Mouse (Mus musculus) erythroid progenitor cell, adult 5-6 weeks (primary cell): ENCODE data around the gene Vmn1r32. TPM values are rescaled to one million over a fixed set of nuclear protein-coding genes. Genes with fewer than 3 reads are reported as not detected.

Experiments
- ATAC-seq: replicated peaks from 2 replicates; pipeline ENCODE4 v1.8.0; 2016; ENCODE audit warnings: moderate number of reproducible peaks, mild to moderate bottlenecking, moderate TSS enrichment, inconsistent platforms; ENCODE audit not compliant: poor library complexity, low FRiP score, severe bottlenecking
- total RNA-seq, 2 experiments: library from RNA; stranded (forward) in 1 of 2; stranded (reverse) in 1 of 2; fragments of 150-400 nt in 1 of 2; fragments of 186-747, 209-891 nt in 1 of 2; gene quantifications; 2 replicates each; pipeline versions ENCODE4 v1.2.3 to v1.2.4; 2015 to 2017; ENCODE audit warnings: low replicate concordance in 2 of 2

The Vmn1r32 gene
- total RNA-seq (2015; ENCODE audit: low replicate concordance): not detected in 2 replicates
- not detected in 2 replicates for total RNA-seq (2017; ENCODE audit: low replicate concordance)

DNA sequence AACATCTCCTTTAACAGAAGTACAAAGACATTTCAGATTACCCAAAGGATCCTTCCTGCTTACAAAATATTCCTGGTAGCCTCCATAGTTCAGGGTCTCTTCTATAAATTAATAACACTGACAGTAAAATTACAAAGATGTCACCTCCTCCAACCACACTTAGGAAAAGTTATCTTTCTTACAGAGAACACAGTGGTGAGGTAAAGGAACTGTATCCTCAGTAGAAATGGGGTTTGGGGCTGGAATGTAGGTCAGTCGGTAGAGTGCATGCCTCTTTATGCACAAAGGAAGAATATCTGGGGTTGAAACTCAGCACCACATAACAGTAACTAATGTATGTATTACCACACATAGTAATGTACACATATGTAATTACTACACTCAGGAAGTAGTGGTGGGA lies at the start of gene Vmn1r32:
Gene Vmn1r32 (minus strand): TSS at position 101 of the 400 bp plus-strand sequence.
- ATAC-seq: no peak

- ATAC-seq: no peak
Measured at GRCm38 (mm10) chr6:66595804-66596203, 35.9 kb upstream of the Vmn1r32 start.

- no peak for ATAC-seq
Measured at GRCm38 (mm10) chr6:66535966-66536365, 23.9 kb downstream of the Vmn1r32 start.

GRCm38 (mm10) chr6:66535028-66535862 lies 24.7 kb downstream of the Vmn1r32 start, which contains the start of gene Mad2l1:
Gene Mad2l1, plus strand, starts transcription at chr6:66535390.
- ATAC-seq: peak; percentile 94

DNA sequence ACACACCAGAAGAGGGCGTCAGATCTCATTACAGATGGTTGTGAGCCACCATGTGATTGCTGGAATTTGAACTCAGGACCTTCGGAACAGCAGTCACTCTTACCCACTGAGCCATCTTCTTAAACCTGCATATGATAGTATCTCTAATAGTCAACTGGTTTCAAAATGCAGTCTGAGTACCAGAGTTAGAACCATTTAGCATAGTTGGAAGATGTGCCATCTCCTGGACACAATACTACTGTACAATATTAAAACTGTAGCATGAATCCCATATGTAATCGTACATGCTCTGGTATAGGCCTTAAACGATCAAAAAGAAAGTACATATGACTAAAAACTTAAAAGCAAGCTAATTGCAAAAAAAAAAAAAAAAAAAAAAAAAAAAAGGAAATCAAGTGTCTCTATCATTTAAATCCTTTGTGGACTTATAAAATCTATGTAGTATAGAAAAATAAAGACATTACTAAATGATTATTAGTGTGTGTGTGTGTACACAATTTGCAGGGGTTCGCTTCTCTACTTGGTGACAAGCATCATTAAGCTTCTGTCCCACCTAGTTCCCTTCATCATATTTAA lies 25.4 kb downstream of the Vmn1r32 start:
- ATAC-seq: peak; percentile 43

- ATAC-seq: no peak
Measured at GRCm38 (mm10) chr6:66533241-66533640, 26.7 kb downstream of the Vmn1r32 start.

DNA sequence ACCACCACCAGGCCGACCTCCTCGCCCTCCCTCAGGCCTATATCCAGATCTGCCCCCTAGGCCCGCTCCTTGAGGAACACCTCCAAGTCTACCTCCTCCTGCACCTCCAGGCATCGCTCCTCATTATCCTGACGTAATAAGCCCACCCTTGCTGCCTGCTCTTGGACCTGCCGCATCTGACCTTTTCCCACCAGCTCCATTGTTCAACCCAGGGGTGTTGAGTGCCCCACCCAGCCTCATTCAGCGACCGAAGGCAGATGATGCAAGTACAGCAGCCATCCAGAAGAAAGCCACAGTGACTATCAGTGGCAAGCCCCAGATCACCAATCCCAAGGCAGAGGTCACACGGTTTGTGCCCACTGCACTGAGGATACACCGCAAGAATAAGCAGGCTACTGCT lies 31.5 kb downstream of the Vmn1r32 start:
- ATAC-seq: no peak

DNA sequence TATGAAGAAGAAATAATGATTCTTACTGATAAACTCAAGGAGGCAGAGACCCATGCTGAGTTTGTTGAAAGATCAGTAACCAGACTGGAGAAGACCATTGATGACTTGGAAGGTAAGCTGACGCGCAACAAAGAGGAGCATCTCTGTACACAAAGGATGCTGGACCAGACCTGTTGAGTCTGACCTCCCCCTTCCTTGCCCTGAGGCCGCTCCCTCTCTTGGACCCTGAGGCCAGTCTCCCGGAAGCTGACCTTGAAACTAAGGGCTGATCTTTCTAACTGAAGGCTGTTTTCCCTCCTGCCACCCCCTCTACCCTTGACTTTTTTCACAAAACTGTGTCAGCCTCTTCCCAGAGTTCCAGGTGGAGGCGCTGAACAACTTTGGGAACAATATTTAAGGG lies 43.5 kb downstream of the Vmn1r32 start:
- ATAC-seq: no peak

Other genes with a start within 250 kb of the Vmn1r32 start
- 194 and 200 TPM in 2 replicates for gene Mad2l1, start 24.7 kb downstream of the Vmn1r32 start, total RNA-seq (2015; ENCODE audit: low replicate concordance)
- gene Mad2l1, start 24.7 kb downstream of the Vmn1r32 start, total RNA-seq (2017; ENCODE audit: low replicate concordance): 104 and 148 TPM in 2 replicates
- gene Vmn1r33, start 58.2 kb upstream of the Vmn1r32 start, total RNA-seq (2015; ENCODE audit: low replicate concordance): not detected in 2 replicates
- not detected in 2 replicates for gene Vmn1r33, start 58.2 kb upstream of the Vmn1r32 start, total RNA-seq (2017; ENCODE audit: low replicate concordance)
- gene Vmn1r34, start 83.8 kb upstream of the Vmn1r32 start, total RNA-seq (2015; ENCODE audit: low replicate concordance): not detected in 2 replicates
- not detected in 2 replicates for gene Vmn1r34, start 83.8 kb upstream of the Vmn1r32 start, total RNA-seq (2017; ENCODE audit: low replicate concordance)
- gene Vmn1r35, start 125.8 kb upstream of the Vmn1r32 start, total RNA-seq (2015; ENCODE audit: low replicate concordance): not detected in 2 replicates
- not detected in 2 replicates for gene Vmn1r35, start 125.8 kb upstream of the Vmn1r32 start, total RNA-seq (2017; ENCODE audit: low replicate concordance)
- gene Vmn1r36, start 159.1 kb upstream of the Vmn1r32 start, total RNA-seq (2015; ENCODE audit: low replicate concordance): not detected in 2 replicates
- gene Vmn1r36, start 159.1 kb upstream of the Vmn1r32 start, total RNA-seq (2017; ENCODE audit: low replicate concordance): not detected in 2 replicates
- not detected in 2 replicates for gene Vmn1r37, start 169.3 kb upstream of the Vmn1r32 start, total RNA-seq (2015; ENCODE audit: low replicate concordance)
- not detected in 2 replicates for gene Vmn1r37, start 169.3 kb upstream of the Vmn1r32 start, total RNA-seq (2017; ENCODE audit: low replicate concordance)
- gene Vmn1r38, start 222.5 kb upstream of the Vmn1r32 start, total RNA-seq (2015; ENCODE audit: low replicate concordance): not detected in 2 replicates
- not detected in 2 replicates for gene Vmn1r38, start 222.5 kb upstream of the Vmn1r32 start, total RNA-seq (2017; ENCODE audit: low replicate concordance)